Mouse (Mus musculus): ENCODE measurements at regions not wholly inside any gene's neighbourhood (a gene's known extent, or its start where the extent isn't known, plus 50 kb on each side); places are given as distances from the start of the nearest gene placed in this dataset.

GRCm38 (mm10) chr16:22750725-22751287 lies 60.6 kb downstream of the Crygs start:
- Histone ChIP-seq H3K4me2 (ENCODE audit: low read depth, low read length) (no peak overlapping the region), H3K4me3 (ENCODE audit: low read depth, low read length) (no peak overlapping the region), H3K27ac (replicated peaks; ENCODE audit: low read depth, low read length) (no peak overlapping the region), H3K4me1 (ENCODE audit: control insufficient read depth, insufficient read depth, low read length) (no peaks in the 10 kb centered on the region), H3K27me3 (replicated peaks; ENCODE audit: control insufficient read depth, insufficient read depth, low read length) (no peaks in the 10 kb centered on the region), H3K9ac (ENCODE audit: low read depth, low read length) (no peak overlapping the region), H3K9me3 (ENCODE audit: control insufficient read depth, low read length) (no peaks in the 10 kb centered on the region), H3K36me3 (ENCODE audit: control insufficient read depth, insufficient read depth, low read length) (no peaks in the 10 kb centered on the region)
- ATAC-seq (ENCODE audit: low read depth) = no peak
- 82% methylated on average over 5 of the region's 5 CpGs for WGBS
- no peak for DNase-seq (ENCODE audit: low spot score)

GRCm38 (mm10) chr16:22744121-22744855 lies 67.1 kb downstream of the Crygs start:
- H3K4me1 ChIP-seq (ENCODE audit: control insufficient read depth, insufficient read depth, low read length) = no peaks in the 10 kb centered on the region
- no peaks in the 10 kb centered on the region for H3K36me3 ChIP-seq (ENCODE audit: control insufficient read depth, insufficient read depth, low read length)
- no peaks in the 10 kb centered on the region for H3K27me3 ChIP-seq (replicated peaks; ENCODE audit: control insufficient read depth, insufficient read depth, low read length)
- no peak overlapping the region for H3K4me2 ChIP-seq (ENCODE audit: low read depth, low read length)
- H3K9ac ChIP-seq (ENCODE audit: low read depth, low read length) = no peak overlapping the region
- H3K27ac ChIP-seq (replicated peaks; ENCODE audit: low read depth, low read length) = no peak overlapping the region
- H3K9me3 ChIP-seq (ENCODE audit: control insufficient read depth, low read length) = no peaks in the 10 kb centered on the region
- ATAC-seq (ENCODE audit: low read depth) (no peak), DNase-seq (ENCODE audit: low spot score) (no peak)
- H3K4me3 ChIP-seq (ENCODE audit: low read depth, low read length) = no peak overlapping the region
- WGBS = 86% methylated on average over 7 of the region's 7 CpGs

DNA sequence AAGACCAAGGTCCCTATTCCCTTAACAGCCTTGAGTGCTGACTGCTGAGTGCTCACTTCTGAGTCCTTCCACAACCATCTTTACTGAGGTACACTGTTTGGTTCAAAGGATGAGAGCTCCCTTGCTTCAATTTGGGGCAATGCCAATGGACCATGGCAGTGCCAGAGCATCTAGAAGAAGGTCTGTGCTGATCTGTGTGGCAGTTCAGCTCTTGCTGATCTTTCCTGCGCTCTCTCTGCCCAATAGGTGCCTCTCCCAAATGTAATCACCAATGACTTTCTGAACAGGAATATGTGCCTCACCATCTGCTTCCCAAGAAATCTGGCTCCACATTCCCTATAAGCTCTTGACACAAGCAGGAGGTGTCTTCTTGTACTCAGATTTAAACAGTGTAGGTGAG lies 67.9 kb downstream of the Crygs start:
- WGBS = 94% methylated on average over 1 of the region's 1 CpGs
- no peak overlapping the region for H3K9ac ChIP-seq (ENCODE audit: low read depth, low read length)
- no peaks in the 10 kb centered on the region for H3K27me3 ChIP-seq (replicated peaks; ENCODE audit: control insufficient read depth, insufficient read depth, low read length)
- H3K4me3 ChIP-seq (ENCODE audit: low read depth, low read length) = no peak overlapping the region
- no peak overlapping the region for H3K4me2 ChIP-seq (ENCODE audit: low read depth, low read length)
- H3K27ac ChIP-seq (replicated peaks; ENCODE audit: low read depth, low read length) = no peak overlapping the region
- H3K9me3 ChIP-seq (ENCODE audit: control insufficient read depth, low read length) = no peaks in the 10 kb centered on the region
- ATAC-seq (ENCODE audit: low read depth) (no peak), DNase-seq (ENCODE audit: low spot score) (no peak)
- no peaks in the 10 kb centered on the region for H3K4me1 ChIP-seq (ENCODE audit: control insufficient read depth, insufficient read depth, low read length)
- no peaks in the 10 kb centered on the region for H3K36me3 ChIP-seq (ENCODE audit: control insufficient read depth, insufficient read depth, low read length)

DNA sequence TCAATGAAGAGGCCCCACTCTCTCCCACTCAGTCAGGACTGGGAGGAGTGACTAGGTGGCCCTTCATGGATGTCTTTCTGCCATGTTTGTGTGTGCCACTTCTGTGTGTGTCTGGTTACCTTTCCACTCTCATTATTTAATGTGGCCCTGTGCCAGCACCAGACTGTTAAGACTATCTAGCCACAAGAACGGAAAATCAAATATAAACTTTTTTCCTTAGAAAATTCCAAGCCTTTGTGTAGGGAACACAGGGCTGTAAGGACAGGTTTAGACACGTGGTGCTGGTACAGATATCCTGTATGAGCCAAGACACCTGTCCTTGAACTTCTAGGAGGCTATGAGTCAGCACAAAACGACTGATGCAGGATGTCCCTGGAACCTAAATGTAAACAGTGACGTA lies 69.9 kb downstream of the Crygs start:
- Histone ChIP-seq H3K9me3 (ENCODE audit: control insufficient read depth, low read length) (no peaks in the 10 kb centered on the region), H3K4me1 (ENCODE audit: control insufficient read depth, insufficient read depth, low read length) (no peaks in the 10 kb centered on the region), H3K9ac (ENCODE audit: low read depth, low read length) (no peak overlapping the region), H3K27me3 (replicated peaks; ENCODE audit: control insufficient read depth, insufficient read depth, low read length) (no peaks in the 10 kb centered on the region), H3K4me3 (ENCODE audit: low read depth, low read length) (no peak overlapping the region), H3K27ac (replicated peaks; ENCODE audit: low read depth, low read length) (no peak overlapping the region), H3K4me2 (ENCODE audit: low read depth, low read length) (no peak overlapping the region), H3K36me3 (ENCODE audit: control insufficient read depth, insufficient read depth, low read length) (no peaks in the 10 kb centered on the region)
- DNase-seq (ENCODE audit: low spot score) (peak; percentile 15), ATAC-seq (ENCODE audit: low read depth) (no peak)
- 65% methylated on average over 4 of the region's 4 CpGs for WGBS

- no peak overlapping the region for H3K9ac ChIP-seq (ENCODE audit: low read depth, low read length)
- WGBS = 61% methylated on average over 10 of the region's 10 CpGs
- H3K36me3 ChIP-seq (ENCODE audit: control insufficient read depth, insufficient read depth, low read length) = no peaks in the 10 kb centered on the region
- H3K4me1 ChIP-seq (ENCODE audit: control insufficient read depth, insufficient read depth, low read length) = no peaks in the 10 kb centered on the region
- no peaks in the 10 kb centered on the region for H3K9me3 ChIP-seq (ENCODE audit: control insufficient read depth, low read length)
- H3K27ac ChIP-seq (replicated peaks; ENCODE audit: low read depth, low read length) = no peak overlapping the region
- peak; percentile 68; the same call in 1 of the 2 replicates for ATAC-seq (ENCODE audit: low read depth)
- peak; percentile 29 for DNase-seq (ENCODE audit: low spot score)
- H3K4me2 ChIP-seq (ENCODE audit: low read depth, low read length) = no peak overlapping the region
- H3K4me3 ChIP-seq (ENCODE audit: low read depth, low read length) = no peak overlapping the region
- no peaks in the 10 kb centered on the region for H3K27me3 ChIP-seq (replicated peaks; ENCODE audit: control insufficient read depth, insufficient read depth, low read length)
Measured at GRCm38 (mm10) chr16:22734529-22735022, 76.8 kb downstream of the Crygs start.

DNA sequence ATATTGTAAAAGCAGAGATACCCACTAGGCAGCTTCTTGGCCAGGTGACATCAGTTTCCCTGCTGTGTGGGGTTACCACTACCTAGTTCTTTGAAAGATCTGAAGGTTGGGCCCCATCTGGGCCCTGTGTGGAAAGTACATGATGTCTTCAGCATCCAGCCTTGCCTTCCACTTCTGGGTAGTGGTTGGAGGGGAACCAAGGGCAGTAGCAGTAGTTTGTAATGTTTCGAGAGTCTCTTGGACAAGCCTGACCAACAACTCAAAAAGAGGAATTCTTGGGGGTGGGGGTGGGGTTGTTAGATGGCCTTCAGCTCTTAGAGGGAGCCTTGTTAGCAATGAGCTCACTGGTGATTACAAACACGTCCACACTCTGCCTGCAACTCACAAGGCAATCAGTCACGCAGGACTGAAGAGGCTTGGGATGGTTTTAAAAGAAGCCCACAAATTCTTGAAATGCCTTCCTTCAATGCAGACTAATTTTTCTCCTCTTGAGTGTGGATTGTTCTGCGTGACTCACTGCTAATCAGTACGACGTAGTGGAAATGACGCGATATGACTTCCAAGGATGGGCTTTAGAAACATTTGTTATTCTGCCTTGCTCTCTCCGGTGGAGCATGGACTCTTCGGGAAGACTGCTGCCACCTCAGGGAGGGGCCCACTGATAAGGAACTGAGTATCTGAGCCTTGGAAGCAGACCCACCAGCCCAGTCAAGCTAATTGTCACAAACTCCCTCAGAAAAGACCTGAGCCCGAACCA lies 76.9 kb upstream of the Dgkg start:
- H3K9ac ChIP-seq (ENCODE audit: low read depth, low read length) = no peak overlapping the region
- H3K4me2 ChIP-seq (ENCODE audit: low read depth, low read length) = no peak overlapping the region
- H3K4me1 ChIP-seq (ENCODE audit: control insufficient read depth, insufficient read depth, low read length) = no peaks in the 10 kb centered on the region
- no peaks in the 10 kb centered on the region for H3K36me3 ChIP-seq (ENCODE audit: control insufficient read depth, insufficient read depth, low read length)
- DNase-seq (ENCODE audit: low spot score) (no peak), ATAC-seq (ENCODE audit: low read depth) (no peak)
- WGBS = 42% methylated on average over 11 of the region's 11 CpGs
- H3K4me3 ChIP-seq (ENCODE audit: low read depth, low read length) = no peak overlapping the region
- no peak overlapping the region for H3K27ac ChIP-seq (replicated peaks; ENCODE audit: low read depth, low read length)
- no peaks in the 10 kb centered on the region for H3K27me3 ChIP-seq (replicated peaks; ENCODE audit: control insufficient read depth, insufficient read depth, low read length)
- H3K9me3 ChIP-seq (ENCODE audit: control insufficient read depth, low read length) = no peaks in the 10 kb centered on the region

DNA sequence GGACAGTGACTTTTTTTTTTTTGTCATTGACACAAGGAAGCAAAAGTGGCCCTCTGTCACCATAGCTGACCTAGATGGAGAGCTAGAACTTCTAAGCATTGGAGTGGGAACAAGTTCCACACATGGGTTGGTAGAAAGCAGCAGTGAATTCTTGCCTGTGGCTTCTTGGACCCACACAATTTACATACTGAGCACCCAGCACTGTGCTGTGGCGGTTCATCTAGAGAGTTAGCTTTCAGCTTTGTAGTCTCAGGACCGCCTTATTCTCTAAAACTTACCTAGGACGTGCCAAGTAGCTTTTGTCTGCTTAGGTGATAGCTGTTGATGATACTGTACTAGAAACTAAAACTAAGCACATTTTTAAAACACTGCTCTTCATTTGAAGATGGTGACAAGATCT lies 72.1 kb upstream of the Dgkg start:
- no peaks in the 10 kb centered on the region for H3K36me3 ChIP-seq (ENCODE audit: control insufficient read depth, insufficient read depth, low read length)
- DNase-seq (ENCODE audit: low spot score) (no peak), ATAC-seq (ENCODE audit: low read depth) (no peak)
- 83% methylated on average over 3 of the region's 3 CpGs for WGBS
- H3K4me2 ChIP-seq (ENCODE audit: low read depth, low read length) = no peak overlapping the region
- H3K9me3 ChIP-seq (ENCODE audit: control insufficient read depth, low read length) = no peaks in the 10 kb centered on the region
- H3K27me3 ChIP-seq (replicated peaks; ENCODE audit: control insufficient read depth, insufficient read depth, low read length) = no peaks in the 10 kb centered on the region
- no peak overlapping the region for H3K27ac ChIP-seq (replicated peaks; ENCODE audit: low read depth, low read length)
- no peak overlapping the region for H3K4me3 ChIP-seq (ENCODE audit: low read depth, low read length)
- H3K9ac ChIP-seq (ENCODE audit: low read depth, low read length) = no peak overlapping the region
- no peaks in the 10 kb centered on the region for H3K4me1 ChIP-seq (ENCODE audit: control insufficient read depth, insufficient read depth, low read length)

- Histone ChIP-seq H3K9me3 (ENCODE audit: control insufficient read depth, low read length) (no peaks in the 10 kb centered on the region), H3K27ac (replicated peaks; ENCODE audit: low read depth, low read length) (no peak overlapping the region), H3K36me3 (ENCODE audit: control insufficient read depth, insufficient read depth, low read length) (no peaks in the 10 kb centered on the region), H3K4me2 (ENCODE audit: low read depth, low read length) (no peak overlapping the region), H3K4me3 (ENCODE audit: low read depth, low read length) (no peak overlapping the region), H3K9ac (ENCODE audit: low read depth, low read length) (no peak overlapping the region), H3K4me1 (ENCODE audit: control insufficient read depth, insufficient read depth, low read length) (no peaks in the 10 kb centered on the region), H3K27me3 (replicated peaks; ENCODE audit: control insufficient read depth, insufficient read depth, low read length) (no peaks in the 10 kb centered on the region)
- DNase-seq (ENCODE audit: low spot score) = no peak
- 84% methylated on average over 3 of the region's 3 CpGs for WGBS
- no peak for ATAC-seq (ENCODE audit: low read depth)
Measured at GRCm38 (mm10) chr16:22725261-22725660, 68.2 kb upstream of the Dgkg start.
